In the genomic region with DNA sequence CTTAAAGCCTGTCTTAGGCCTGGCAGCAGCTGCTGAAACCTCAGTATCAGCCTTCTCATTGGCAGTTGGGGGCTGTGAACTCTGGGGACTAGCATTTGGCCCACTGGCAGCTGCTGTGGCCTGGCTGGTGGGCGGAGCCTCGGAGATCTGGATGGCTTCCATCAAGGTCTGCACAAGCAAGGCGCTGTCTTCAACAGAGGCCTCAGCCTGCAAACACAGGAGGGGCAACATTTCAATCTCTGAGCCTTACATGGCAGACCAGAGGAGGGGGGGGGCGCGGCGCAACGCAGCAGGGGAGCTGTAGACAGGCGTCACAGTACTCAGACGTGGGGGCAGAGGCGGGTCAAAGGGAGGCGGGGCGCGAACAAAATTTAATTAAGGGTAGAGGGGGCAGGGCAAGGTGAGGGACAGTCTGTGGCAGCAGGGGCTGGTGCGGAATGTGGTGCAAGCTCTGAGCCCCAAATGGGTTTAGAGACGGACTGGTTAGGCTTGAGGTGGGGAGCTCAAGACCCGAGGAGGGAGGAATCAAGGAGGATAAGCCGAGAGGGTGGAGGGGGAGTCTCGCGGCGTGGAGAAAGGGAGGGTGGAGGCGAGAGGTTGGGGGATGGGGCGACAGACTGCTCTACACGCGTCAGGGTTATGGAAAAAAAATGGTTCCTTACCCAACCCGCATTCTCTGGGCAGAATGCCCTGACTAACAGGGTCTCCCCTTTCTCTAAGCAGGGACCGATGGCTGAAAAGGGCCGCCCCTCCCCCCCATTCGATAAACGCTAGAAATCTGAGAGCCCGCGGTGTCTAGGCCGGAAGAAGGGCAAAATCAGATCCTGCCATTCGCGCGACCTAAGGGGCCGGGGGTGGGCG, we compare ENCODE assay signal across 8 mouse cellular contexts. TPM values are rescaled to one million over a fixed set of nuclear protein-coding genes. Genes with fewer than 3 reads are reported as not detected.
A peak's percentile ranks its signal among the peaks of the same experiment; 100 is the strongest.
DNase-seq lines count a peak whose midpoint lies in the region; ATAC-seq lines count a peak whose summit lies in the region.

No protein-coding gene starts in this region.

- peaks cover 5% of the 10 kb centered on the region; the same call in 1 of the 2 replicates for H3K4me1 ChIP-seq in embryonic facial prominence, embryonic 12.5 days
- peaks cover 5% of the 10 kb centered on the region for H3K4me1 ChIP-seq in heart, embryonic 11.5 days (ENCODE audit: control insufficient read depth, insufficient read depth, low read length)
- H3K4me1 ChIP-seq in kidney, embryonic 15.5 days: peaks cover 10% of the 10 kb centered on the region
- H3K4me1 ChIP-seq in liver, embryonic 13.5 days (replicated peaks): no peaks in the 10 kb centered on the region; the same call in 1 of the 2 replicates

- H3K4me2 ChIP-seq in embryonic facial prominence, embryonic 12.5 days (replicated peaks): peak overlapping the region; percentile 52
- peak overlapping the region; percentile 62 for H3K4me2 ChIP-seq in heart, embryonic 11.5 days
- H3K4me2 ChIP-seq in kidney, embryonic 15.5 days: peak overlapping the region; percentile 56
- peak overlapping the region; percentile 76 for H3K4me2 ChIP-seq in liver, embryonic 13.5 days

- ATAC-seq in embryonic facial prominence, embryonic 12.5 days (ENCODE audit: insufficient number of reproducible peaks, insufficient read depth, low FRiP score, low TSS enrichment): peak; percentile 32
- ATAC-seq in heart, embryonic 11.5 days (replicated peaks; ENCODE audit: insufficient number of reproducible peaks, low FRiP score, low TSS enrichment): peak; percentile 31
- ATAC-seq in kidney, embryonic 15.5 days (replicated peaks; ENCODE audit: low FRiP score): peak; percentile 35
- no peak for ATAC-seq in liver, embryonic 13.5 days (ENCODE audit: low read depth)

- H3K27ac ChIP-seq in embryonic facial prominence, embryonic 12.5 days: peak overlapping the region; percentile 87
- peak overlapping the region; percentile 84 for H3K27ac ChIP-seq in heart, embryonic 11.5 days (ENCODE audit: low read depth, low read length)
- peak overlapping the region; percentile 87 for H3K27ac ChIP-seq in kidney, embryonic 15.5 days
- H3K27ac ChIP-seq in liver, embryonic 13.5 days: no peak overlapping the region

- DNase-seq in CD4-positive helper T cell, adult 2 months (ENCODE audit: low read depth, low spot score): peak; percentile 30
- peak; percentile 74 for DNase-seq in adrenal gland, adult 2 months
- no peak for DNase-seq in liver, embryonic 13.5 days
- peak; percentile 61 for DNase-seq in neural tube, embryonic 10.5 days (ENCODE audit: extremely low spot score, low spot score)
- DNase-seq in urinary bladder, postnatal 36 days (ENCODE audit: low spot score in 2 of 2): peak; percentile 21 to 47

- peaks cover 17% of the 10 kb centered on the region for H3K27me3 ChIP-seq in embryonic facial prominence, embryonic 12.5 days
- H3K27me3 ChIP-seq in heart, embryonic 11.5 days (ENCODE audit: control insufficient read depth, insufficient read depth, low read length): no peaks in the 10 kb centered on the region
- H3K27me3 ChIP-seq in kidney, embryonic 15.5 days: peaks cover 22% of the 10 kb centered on the region
- peaks cover 35% of the 10 kb centered on the region for H3K27me3 ChIP-seq in liver, embryonic 13.5 days

- no peaks in the 10 kb centered on the region for H3K9me3 ChIP-seq in embryonic facial prominence, embryonic 12.5 days
- no peaks in the 10 kb centered on the region for H3K9me3 ChIP-seq in heart, embryonic 11.5 days (replicated peaks; ENCODE audit: control insufficient read depth, low read length)
- H3K9me3 ChIP-seq in kidney, embryonic 15.5 days (replicated peaks): no peaks in the 10 kb centered on the region
- H3K9me3 ChIP-seq in liver, embryonic 13.5 days (replicated peaks): no peaks in the 10 kb centered on the region

- H3K4me3 ChIP-seq in embryonic facial prominence, embryonic 12.5 days: peak overlapping the region; percentile 57
- H3K4me3 ChIP-seq in heart, embryonic 11.5 days (ENCODE audit: low read depth, low read length): peak overlapping the region; percentile 61
- H3K4me3 ChIP-seq in kidney, embryonic 15.5 days (replicated peaks): peak overlapping the region; percentile 64
- peak overlapping the region; percentile 65 for H3K4me3 ChIP-seq in liver, embryonic 13.5 days (replicated peaks)

- peaks cover 42% of the 10 kb centered on the region for H3K36me3 ChIP-seq in embryonic facial prominence, embryonic 12.5 days
- H3K36me3 ChIP-seq in heart, embryonic 11.5 days (ENCODE audit: control insufficient read depth, insufficient read depth, low read length): peaks cover 14% of the 10 kb centered on the region; the same call in 1 of the 2 replicates
- peaks cover 39% of the 10 kb centered on the region for H3K36me3 ChIP-seq in kidney, embryonic 15.5 days
- 0 out of 2 replicates have a peak, but pooled peaks cover 3% of the 10 kb centered on the region for H3K36me3 ChIP-seq in liver, embryonic 13.5 days

- 20% methylated on average over 36 of the region's 37 CpGs for WGBS in embryonic facial prominence, embryonic 12.5 days
- 18% methylated on average over 37 of the region's 37 CpGs for WGBS in heart, embryonic 11.5 days (ENCODE audit: insufficient replicate concordance)
- WGBS in kidney, embryonic 15.5 days: 17% methylated on average over 34 of the region's 37 CpGs
- 20% methylated on average over 36 of the region's 37 CpGs for WGBS in liver, embryonic 13.5 days (ENCODE audit: insufficient replicate concordance)

- H3K9ac ChIP-seq in embryonic facial prominence, embryonic 12.5 days: peak overlapping the region; percentile 84
- peak overlapping the region; percentile 84 for H3K9ac ChIP-seq in heart, embryonic 11.5 days (ENCODE audit: low read depth, low read length)
- peak overlapping the region; percentile 68 for H3K9ac ChIP-seq in kidney, embryonic 15.5 days
- H3K9ac ChIP-seq in liver, embryonic 13.5 days: peak overlapping the region; percentile 67

RNA-seq across cellular contexts. Expression of a gene that starts 1.4 kb away (rescaled TPM):
- 100 to 1,000 TPM; 267 to 274 TPM for total RNA-seq in adrenal gland, adult 2 months (2021)
- 233 and 305 TPM in 2 replicates for polyA plus RNA-seq in adrenal gland, adult 2 months (2012; rRNA removed)
- polyA plus RNA-seq in embryonic facial prominence, embryonic 12.5 days (2016; fragmentation: Nextera tagmentation; extraction: Ambion mirVana): 802 and 805 TPM in 2 replicates
- polyA plus RNA-seq in heart, embryonic 11.5 days (2014; fragmentation: Nextera tagmentation; extraction: Ambion mirVana): 516 and 576 TPM in 2 replicates
- polyA plus RNA-seq in kidney, embryonic 15.5 days (2015; fragmentation: Nextera tagmentation; extraction: Ambion mirVana): 579 and 609 TPM in 2 replicates
- polyA plus RNA-seq in liver, embryonic 13.5 days (2015; fragmentation: Nextera tagmentation; extraction: Ambion mirVana): 74.3 and 89.8 TPM in 2 replicates
